Mouse (Mus musculus) E14TG2a.4 (cell line): ENCODE results near the gene Il6ra.

Experiments used
- H3K27me3 ChIP-seq: 2 replicates; pipeline ENCODE4 v1.6.1; 2014; ENCODE audit warnings: low read length, control low read depth; ENCODE audit not compliant: insufficient read depth
- H3K36me3 ChIP-seq: 2 replicates; pipeline ENCODE4 v1.6.1; 2014; ENCODE audit warnings: low read length, control low read depth; ENCODE audit not compliant: insufficient read depth
- H3K4me1 ChIP-seq: replicated peaks from 2 replicates; pipeline ENCODE4 v1.6.1; 2014; ENCODE audit warnings: low read depth, low read length, control low read depth
- H3K4me3 ChIP-seq: replicated peaks from 2 replicates; pipeline ENCODE4 v1.5.1; 2014; ENCODE audit warnings: mild to moderate bottlenecking, low read length
- H3K9me3 ChIP-seq: 2 replicates; pipeline ENCODE4 v1.6.1; 2014; ENCODE audit warnings: low read length, control low read depth
- CTCF ChIP-seq: conservative IDR thresholded peaks from 2 replicates; pipeline ENCODE4 v1.5.1; 2014; ENCODE audit warnings: low read length
- NANOG ChIP-seq: IDR thresholded peaks from 2 replicates; pipeline ENCODE4 v1.6.1; 2014; ENCODE audit warnings: borderline replicate concordance, low read length, mixed read lengths
- POU5F1 ChIP-seq: IDR thresholded peaks from 2 replicates; pipeline ENCODE4 v1.6.1; 2014; ENCODE audit warnings: low read length, borderline replicate concordance

Gene Il6ra

GRCm38 (mm10) chr3:89820311-89821095 is 92.5 kb downstream of the Il6ra start:
- Histone ChIP-seq H3K36me3 (no peaks in the 10 kb centered on the region), H3K4me1 (peaks cover 53% of the 10 kb centered on the region), H3K27me3 (peaks cover 8% of the 10 kb centered on the region), H3K4me3 (no peak overlapping the region), H3K9me3 (no peaks in the 10 kb centered on the region)
- TF ChIP-seq NANOG, result no peak
- no peak for TF ChIP-seq POU5F1
- TF ChIP-seq CTCF, result no peak

DNA sequence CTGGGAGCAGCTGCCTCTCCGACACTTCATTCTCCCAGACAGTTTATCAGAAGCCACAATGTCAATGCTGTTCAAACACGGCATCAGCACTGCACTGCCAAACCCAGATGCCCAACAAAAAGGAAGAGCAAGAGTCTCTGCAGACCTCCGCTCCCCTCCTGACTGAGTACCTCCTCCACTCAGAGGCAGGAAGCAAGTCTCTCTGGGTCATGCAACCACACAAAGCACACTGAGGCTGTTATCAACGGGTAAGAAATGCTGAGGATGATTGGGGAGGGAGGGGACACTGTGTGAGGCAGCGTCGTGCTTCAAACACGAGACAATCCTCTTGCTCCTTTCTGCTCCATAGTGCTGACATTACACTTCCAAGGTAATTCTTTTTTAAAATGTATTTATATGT is 93.1 kb downstream of the Il6ra start:
- Histone ChIP-seq H3K4me3 (no peak overlapping the region), H3K36me3 (no peaks in the 10 kb centered on the region), H3K9me3 (no peaks in the 10 kb centered on the region), H3K27me3 (peaks cover 8% of the 10 kb centered on the region), H3K4me1 (peaks cover 49% of the 10 kb centered on the region)
- no peak for TF ChIP-seq CTCF
- TF ChIP-seq NANOG, result no peak
- no peak for TF ChIP-seq POU5F1

GRCm38 (mm10) chr3:89818605-89819004 is 94.4 kb downstream of the Il6ra start:
- no peaks in the 10 kb centered on the region for H3K36me3 ChIP-seq
- H3K27me3 ChIP-seq, result peaks cover 8% of the 10 kb centered on the region
- H3K4me3 ChIP-seq, result no peak overlapping the region
- no peak for TF ChIP-seq NANOG
- no peak for TF ChIP-seq POU5F1
- TF ChIP-seq CTCF, result no peak
- H3K9me3 ChIP-seq, result no peaks in the 10 kb centered on the region
- peaks cover 47% of the 10 kb centered on the region for H3K4me1 ChIP-seq

DNA sequence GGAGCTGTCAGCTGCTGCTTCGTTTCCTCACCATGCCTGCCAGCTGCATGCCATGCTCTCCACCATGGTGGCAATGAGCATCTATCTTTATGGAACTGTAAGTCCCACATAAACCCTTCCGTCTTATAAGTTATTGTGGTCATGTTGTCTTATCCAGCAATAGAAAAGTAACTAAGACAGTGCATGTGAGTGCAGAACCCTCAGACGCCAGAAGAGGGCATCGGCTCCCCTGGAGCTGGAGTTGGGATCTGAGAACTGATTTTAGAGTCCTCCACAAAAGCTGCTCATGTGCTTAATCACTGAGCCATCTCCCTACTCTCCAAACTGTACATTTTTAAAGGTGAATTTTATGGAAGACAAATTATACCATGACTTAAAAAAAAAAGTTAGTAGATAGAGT is 95.9 kb downstream of the Il6ra start:
- TF ChIP-seq CTCF, result peak; percentile 71
- TF ChIP-seq POU5F1, result no peak
- Histone ChIP-seq H3K9me3 (no peaks in the 10 kb centered on the region), H3K27me3 (peaks cover 8% of the 10 kb centered on the region), H3K4me3 (no peak overlapping the region), H3K36me3 (no peaks in the 10 kb centered on the region), H3K4me1 (peaks cover 32% of the 10 kb centered on the region)
